Mouse (Mus musculus) embryonic fibroblast, embryonic 13.5 days (primary cell): ENCODE measurements at regions not wholly inside any gene's neighbourhood (a gene's known extent, or its start where the extent isn't known, plus 50 kb on each side); places are given as distances from the start of the nearest gene placed in this dataset.

Experiments used
- H3K27ac ChIP-seq: 2 replicates; pipeline ENCODE4 v1.5.1; 2012; ENCODE audit warnings: low read length, control low read depth, inconsistent platforms; ENCODE audit not compliant: insufficient read depth
- H3K4me1 ChIP-seq: 2 replicates; pipeline ENCODE4 v1.6.1; 2011; ENCODE audit warnings: low read length; ENCODE audit not compliant: control insufficient read depth, insufficient read depth
- H3K4me3 ChIP-seq: 2 replicates; pipeline ENCODE4 v1.5.1; 2011; ENCODE audit warnings: mild to moderate bottlenecking, control low read depth, low read length; ENCODE audit not compliant: insufficient read depth
- CTCF ChIP-seq: IDR thresholded peaks from 2 replicates; pipeline ENCODE4 v1.5.1; 2011; ENCODE audit warnings: mild to moderate bottlenecking, control low read depth, low read length, moderate library complexity, borderline replicate concordance; ENCODE audit not compliant: insufficient read depth
- POLR2A ChIP-seq: IDR thresholded peaks from 2 replicates; pipeline ENCODE4 v1.6.1; 2011; ENCODE audit warnings: low read depth, mild to moderate bottlenecking, control low read depth, low read length, moderate library complexity

- Histone ChIP-seq H3K4me3 (no peak overlapping the region), H3K4me1 (0 out of 2 replicates have a peak, but pooled peaks cover 3% of the 10 kb centered on the region), H3K27ac (no peak overlapping the region)
- no peak for TF ChIP-seq CTCF
- no peak for TF ChIP-seq POLR2A
Measured at GRCm38 (mm10) chr11:63761561-63761960, 160.5 kb downstream of the Hs3st3b1 start.

- TF ChIP-seq POLR2A = no peak
- H3K4me3 ChIP-seq = no peak overlapping the region
Measured at GRCm38 (mm10) chr11:63767631-63768250, 154.3 kb downstream of the Hs3st3b1 start.

GRCm38 (mm10) chr11:63769738-63770137, 152.4 kb downstream of the Hs3st3b1 start:
- H3K4me3 ChIP-seq = no peak overlapping the region
- no peaks in the 10 kb centered on the region for H3K4me1 ChIP-seq
- H3K27ac ChIP-seq = no peak overlapping the region
- TF ChIP-seq CTCF (no peak), POLR2A (no peak)

More at GRCm38 (mm10) chr11:63767631-63768250, 154.3 kb downstream of the Hs3st3b1 start:
- H3K4me1 ChIP-seq = no peaks in the 10 kb centered on the region
- H3K27ac ChIP-seq = no peak overlapping the region

- peaks cover 2% of the 10 kb centered on the region for H3K4me1 ChIP-seq
- no peak overlapping the region for H3K4me3 ChIP-seq
- H3K27ac ChIP-seq = no peak overlapping the region
- TF ChIP-seq CTCF (no peak), POLR2A (no peak)
Measured at GRCm38 (mm10) chr11:63775382-63775781, 146.7 kb downstream of the Hs3st3b1 start.

- Histone ChIP-seq H3K4me1 (peaks cover 10% of the 10 kb centered on the region), H3K4me3 (no peak overlapping the region), H3K27ac (no peak overlapping the region)
- TF ChIP-seq POLR2A (no peak), CTCF (no peak)
Measured at GRCm38 (mm10) chr11:63779371-63779770, 142.7 kb downstream of the Hs3st3b1 start.

- TF ChIP-seq CTCF = no peak
- no peak for TF ChIP-seq POLR2A
- Histone ChIP-seq H3K27ac (peak overlapping the region; percentile 65), H3K4me3 (no peak overlapping the region), H3K4me1 (peaks cover 10% of the 10 kb centered on the region)
Measured at GRCm38 (mm10) chr11:63781967-63782915, 139.8 kb downstream of the Hs3st3b1 start.

GRCm38 (mm10) chr11:63785281-63785886, 136.7 kb downstream of the Hs3st3b1 start:
- no peak overlapping the region for H3K4me3 ChIP-seq
- no peak for TF ChIP-seq CTCF
- TF ChIP-seq POLR2A = no peak
- no peak overlapping the region for H3K27ac ChIP-seq
- H3K4me1 ChIP-seq = peaks cover 14% of the 10 kb centered on the region

GRCm38 (mm10) chr11:63785965-63786364, 136.1 kb downstream of the Hs3st3b1 start:
- H3K27ac ChIP-seq = no peak overlapping the region
- no peak overlapping the region for H3K4me3 ChIP-seq
- TF ChIP-seq POLR2A (no peak), CTCF (no peak)
- peaks cover 14% of the 10 kb centered on the region for H3K4me1 ChIP-seq

GRCm38 (mm10) chr11:63789473-63790120, 132.5 kb downstream of the Hs3st3b1 start:
- Histone ChIP-seq H3K4me1 (peaks cover 6% of the 10 kb centered on the region), H3K4me3 (no peak overlapping the region), H3K27ac (no peak overlapping the region)
- TF ChIP-seq POLR2A = no peak
- no peak for TF ChIP-seq CTCF
